Mouse (Mus musculus) cortical plate, adult 2 months (tissue): ENCODE results near the gene Slc25a35.

ENCODE experiments used
- CTCF ChIP-seq: fragments of 200-500 bp; IDR thresholded peaks from 2 replicates; pipeline ENCODE4 v1.5.1; 2011; ENCODE audit warnings: mild to moderate bottlenecking, control low read depth, low read length; ENCODE audit not compliant: insufficient read depth; ENCODE audit errors: extremely low read depth
- POLR2A ChIP-seq: fragments of 200-500 bp; IDR thresholded peaks from 2 replicates; pipeline ENCODE4 v1.6.1; 2011; ENCODE audit warnings: mild to moderate bottlenecking, low read length, control low read depth; ENCODE audit not compliant: insufficient read depth; ENCODE audit errors: extremely low read depth

- TF ChIP-seq POLR2A (no peak), CTCF (no peak)
Measured at GRCm38 (mm10) chr11:68942731-68943130, 25.2 kb upstream of the Slc25a35 start.
